Mouse (Mus musculus) kidney, adult 2 months (tissue): ENCODE results near the gene Pdcd7. TPM values are rescaled to one million over a fixed set of nuclear protein-coding genes. Genes with fewer than 3 reads are reported as not detected.

Experiments used
- DNase-seq: peaks from one replicate; pipeline ENCODE4 v3.0.0; 2021
- H3K27ac ChIP-seq: fragments of 200-500 bp; 2 replicates; pipeline ENCODE4 v1.5.1; 2012; ENCODE audit warnings: low read depth, low read length, control low read depth, inconsistent platforms; ENCODE audit not compliant: insufficient read depth
- H3K27me3 ChIP-seq: fragments of 200-500 bp; replicated peaks from 2 replicates; pipeline ENCODE4 v1.6.1; 2012; ENCODE audit warnings: mild to moderate bottlenecking, moderate library complexity, low read length, inconsistent platforms; ENCODE audit not compliant: control insufficient read depth, insufficient read depth
- H3K36me3 ChIP-seq: fragments of 200-500 bp; 2 replicates; pipeline ENCODE4 v1.6.1; 2012; ENCODE audit warnings: mild to moderate bottlenecking, moderate library complexity, low read length, inconsistent platforms; ENCODE audit not compliant: control insufficient read depth, insufficient read depth
- H3K4me1 ChIP-seq: fragments of 200-500 bp; 2 replicates; pipeline ENCODE4 v1.6.1; 2011; ENCODE audit warnings: low read length; ENCODE audit not compliant: control insufficient read depth, insufficient read depth
- H3K4me3 ChIP-seq: fragments of 200-500 bp; 2 replicates; pipeline ENCODE4 v1.5.1; 2011; ENCODE audit warnings: mild to moderate bottlenecking, low read depth, low read length, control low read depth; ENCODE audit not compliant: insufficient read depth
- CTCF ChIP-seq: fragments of 200-500 bp; conservative IDR thresholded peaks from 2 replicates; pipeline ENCODE4 v1.5.1; 2011; ENCODE audit warnings: low read depth, mild to moderate bottlenecking, control low read depth, low read length, moderate library complexity, mixed read lengths; ENCODE audit not compliant: insufficient read depth, insufficient read length
- POLR2A ChIP-seq: fragments of 200-500 bp; IDR thresholded peaks from one replicate; pipeline ENCODE4 v1.6.1; 2011; ENCODE audit warnings: low read depth, low read length, control low read depth
- WGBS: fragments of 180-500 bp; shearing (Covaris S2); methylation state at CpG from one replicate; pipeline ENCODE4 v1.1.7; 2018; 5-methylcytosine and 5-hydroxymethylcytosine counted together
- polyA plus RNA-seq: library from polyadenylated mRNA; depleted of rRNA; stranded (reverse); fragments of >200 nt; gene quantifications from 2 replicates; pipeline ENCODE4 v1.2.3, GENCODE M21; 2012

The Pdcd7 gene
- polyA plus RNA-seq, 1 experiment, result 6.0 TPM

DNA sequence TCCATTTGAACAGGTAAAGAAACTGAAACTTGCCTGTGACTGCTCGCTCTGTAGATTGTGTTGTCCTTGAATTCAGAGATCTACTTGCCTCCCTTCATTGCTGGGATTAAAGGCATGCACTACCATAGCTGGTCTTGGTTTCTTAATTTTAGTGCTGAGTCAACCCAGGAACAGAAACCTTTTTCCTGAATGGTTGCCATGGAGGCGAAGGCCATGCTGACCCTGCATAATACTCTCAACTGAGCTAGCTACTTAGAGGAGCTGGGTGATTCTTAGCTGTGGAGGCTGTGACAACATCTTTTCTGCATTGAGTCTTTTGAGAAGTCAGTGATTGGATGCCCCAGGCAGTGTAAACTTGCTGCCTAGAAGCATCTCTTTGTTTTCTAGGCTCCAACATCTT is 11.1 kb downstream of the Pdcd7 start:
- Histone ChIP-seq H3K4me3 (no peak overlapping the region), H3K27ac (no peak overlapping the region), H3K27me3 (no peaks in the 10 kb centered on the region), H3K36me3 (peaks cover 14% of the 10 kb centered on the region), H3K4me1 (peaks cover 11% of the 10 kb centered on the region; the same call in 1 of the 2 replicates)
- DNase-seq, result peak; percentile 36
- TF ChIP-seq POLR2A, result no peak
- TF ChIP-seq CTCF, result no peak
- WGBS, result 84% methylated on average over 2 of the region's 2 CpGs

DNA sequence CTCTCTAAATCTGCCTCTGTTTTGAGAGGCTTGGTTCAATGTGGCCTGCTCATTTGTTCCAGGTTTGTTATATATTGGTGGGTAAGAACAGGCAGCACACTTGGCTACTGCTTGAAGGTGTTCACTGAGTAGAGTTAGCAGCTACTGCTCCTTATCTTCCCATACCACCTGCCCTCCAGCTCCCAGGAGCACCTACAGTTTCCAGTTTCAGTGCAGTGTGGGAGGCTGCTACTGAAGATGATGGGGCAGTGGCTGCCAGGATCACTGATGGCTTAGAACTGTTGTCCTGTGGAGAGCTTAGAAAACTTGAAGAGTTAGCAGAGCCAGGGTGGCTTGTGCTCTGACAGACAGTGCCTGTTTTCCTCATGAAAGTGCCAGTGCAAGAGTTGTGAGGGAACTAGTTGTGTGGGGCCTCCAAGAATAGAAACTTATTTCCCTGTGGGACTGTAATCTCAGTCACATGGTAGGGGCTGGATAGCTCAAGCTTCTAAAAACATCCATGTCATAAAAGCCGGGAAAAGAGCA is 13.1 kb downstream of the Pdcd7 start:
- TF ChIP-seq CTCF (no peak), POLR2A (no peak)
- H3K4me1 ChIP-seq, result peaks cover 11% of the 10 kb centered on the region; the same call in 1 of the 2 replicates
- H3K27me3 ChIP-seq, result no peaks in the 10 kb centered on the region
- no peak overlapping the region for H3K27ac ChIP-seq
- H3K4me3 ChIP-seq, result no peak overlapping the region
- DNase-seq, result peak; percentile 25
- peaks cover 14% of the 10 kb centered on the region for H3K36me3 ChIP-seq
- 83% methylated on average over 1 of the region's 1 CpGs for WGBS

DNA sequence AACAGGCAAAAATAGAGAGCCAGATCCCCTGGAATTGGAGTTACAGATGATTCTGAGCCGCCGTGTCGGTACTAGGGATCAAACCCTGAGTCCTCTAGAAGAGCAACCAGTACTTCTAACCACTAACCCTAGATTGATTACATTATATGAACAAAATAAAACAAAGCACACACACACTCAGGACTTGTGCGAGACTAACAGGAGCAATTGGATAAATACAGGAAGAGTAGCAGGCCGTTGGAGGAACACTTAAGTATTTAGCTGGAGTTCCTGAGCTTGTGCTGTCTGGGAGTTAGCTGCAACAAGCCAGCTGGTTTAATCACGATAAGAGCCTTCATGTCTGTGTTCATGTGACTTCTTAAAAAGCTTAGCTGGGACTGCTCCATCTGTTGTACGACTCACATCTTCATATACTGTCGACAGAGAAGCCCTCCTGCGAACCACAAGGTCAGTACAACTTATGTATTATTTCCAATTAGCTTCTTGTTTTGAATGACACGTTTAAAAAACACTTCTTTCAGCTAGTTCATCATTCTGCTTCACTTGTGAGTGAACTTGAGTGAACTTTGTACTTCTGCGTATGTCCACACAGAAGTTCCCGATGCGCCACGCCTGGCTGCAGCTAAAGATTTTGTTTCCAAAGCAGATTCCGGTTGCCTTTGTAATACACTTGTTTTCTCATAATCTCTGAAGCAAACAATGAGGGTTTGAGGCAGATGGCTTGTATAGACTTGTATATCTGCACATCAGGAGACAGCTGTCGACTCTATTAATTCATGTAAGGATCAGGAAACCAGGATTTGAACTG is 14.9 kb downstream of the Pdcd7 start, which contains the start of gene Ubap1l:
Gene Ubap1l (plus strand): TSS at position 401 of the 808 bp plus-strand sequence.
- peak; percentile 77 for DNase-seq
- no peaks in the 10 kb centered on the region for H3K27me3 ChIP-seq
- H3K4me1 ChIP-seq, result peaks cover 11% of the 10 kb centered on the region; the same call in 1 of the 2 replicates
- no peak for TF ChIP-seq CTCF
- TF ChIP-seq POLR2A, result no peak
- H3K4me3 ChIP-seq, result no peak within 1 kb of the TSS
- peaks cover 14% of the 10 kb centered on the region for H3K36me3 ChIP-seq
- 64% methylated on average over 16 of the region's 16 CpGs for WGBS
- peak within 1 kb of the TSS; percentile 32 for H3K27ac ChIP-seq

DNA sequence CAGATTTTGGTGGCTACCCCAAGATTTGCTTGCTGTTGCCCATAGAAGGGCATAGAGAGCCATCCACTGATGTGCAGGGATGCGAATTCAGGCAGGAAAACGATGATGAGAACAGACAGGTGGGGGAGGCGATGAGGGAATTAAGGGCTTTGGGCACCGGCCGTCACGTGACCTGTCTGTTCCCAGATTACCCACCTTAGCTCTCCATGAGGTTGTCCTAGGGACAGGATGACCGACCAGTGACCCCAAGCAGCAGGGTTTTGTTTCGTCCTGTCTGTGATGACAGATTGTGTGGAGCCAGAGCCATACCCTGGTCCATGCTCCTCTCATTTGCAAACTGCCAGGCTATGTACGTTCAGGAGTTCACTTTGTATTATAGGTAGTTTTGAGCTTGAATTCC is 17.8 kb downstream of the Pdcd7 start:
- 49% methylated on average over 9 of the region's 9 CpGs for WGBS
- H3K4me3 ChIP-seq, result no peak overlapping the region
- H3K36me3 ChIP-seq, result peaks cover 8% of the 10 kb centered on the region
- H3K27me3 ChIP-seq, result no peaks in the 10 kb centered on the region
- peaks cover 11% of the 10 kb centered on the region; the same call in 1 of the 2 replicates for H3K4me1 ChIP-seq
- no peak for DNase-seq
- TF ChIP-seq POLR2A, result no peak
- no peak for TF ChIP-seq CTCF
- no peak overlapping the region for H3K27ac ChIP-seq

DNA sequence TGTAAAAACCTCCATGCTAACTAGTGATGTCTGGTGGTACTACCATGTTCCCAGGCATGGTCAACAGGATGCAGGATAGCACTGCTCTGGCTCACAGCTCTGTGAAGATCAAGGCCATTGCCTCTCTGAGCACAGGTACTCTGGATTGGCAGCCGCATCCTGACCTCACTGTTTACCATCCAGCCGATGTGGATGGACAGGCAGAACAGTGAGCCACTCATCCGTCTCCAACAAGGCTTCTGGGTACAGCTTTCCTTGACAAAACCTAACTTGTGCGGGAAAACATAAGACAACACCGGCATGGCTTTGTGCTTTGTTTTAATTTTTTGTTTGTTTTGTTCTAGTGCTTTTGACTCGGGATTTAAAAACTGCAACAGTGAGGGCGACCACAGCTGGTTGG is 19.8 kb downstream of the Pdcd7 start:
- no peak for DNase-seq

DNA sequence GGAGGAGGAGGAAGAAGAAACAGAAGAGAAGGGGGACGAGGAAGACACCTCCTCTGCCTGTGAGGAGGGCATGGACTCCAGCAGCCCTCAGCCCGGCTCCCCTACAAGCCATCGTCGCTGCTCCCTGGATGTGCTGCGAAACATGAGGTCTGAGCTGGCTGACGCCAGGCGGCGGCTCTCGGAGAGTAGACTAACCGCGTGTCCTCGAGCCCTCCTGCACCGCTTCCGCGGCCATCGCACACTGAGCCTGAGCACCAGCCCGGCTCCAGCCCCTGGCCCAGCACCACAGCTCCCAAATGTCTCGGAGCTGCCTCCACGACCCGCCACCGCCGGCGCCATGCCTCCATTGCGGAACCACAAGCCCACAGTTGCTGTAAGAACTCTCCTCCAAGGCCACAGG is 25.9 kb downstream of the Pdcd7 start:
- Histone ChIP-seq H3K36me3 (no peaks in the 10 kb centered on the region), H3K27me3 (no peaks in the 10 kb centered on the region), H3K4me3 (no peak overlapping the region), H3K4me1 (no peaks in the 10 kb centered on the region), H3K27ac (no peak overlapping the region)
- 86% methylated on average over 24 of the region's 24 CpGs for WGBS
- DNase-seq, result no peak
- TF ChIP-seq CTCF (no peak), POLR2A (no peak)

More for the DNA sequence above, 19.8 kb downstream of the Pdcd7 start:
- Histone ChIP-seq H3K27ac (no peak overlapping the region), H3K36me3 (peaks cover 2% of the 10 kb centered on the region; the same call in 1 of the 2 replicates), H3K27me3 (no peaks in the 10 kb centered on the region), H3K4me1 (peaks cover 7% of the 10 kb centered on the region; the same call in 1 of the 2 replicates), H3K4me3 (no peak overlapping the region)
- TF ChIP-seq POLR2A (no peak), CTCF (no peak)
- 84% methylated on average over 7 of the region's 7 CpGs for WGBS

- DNase-seq, result peak; percentile 53
- no peak overlapping the region for H3K27ac ChIP-seq
- H3K4me1 ChIP-seq, result no peaks in the 10 kb centered on the region
- H3K4me3 ChIP-seq, result no peak overlapping the region
- WGBS, result 65% methylated on average over 4 of the region's 4 CpGs
- no peaks in the 10 kb centered on the region for H3K27me3 ChIP-seq
- TF ChIP-seq CTCF (peak; percentile 60), POLR2A (no peak)
- H3K36me3 ChIP-seq, result no peaks in the 10 kb centered on the region
Observed at GRCm38 (mm10) chr9:65372449-65372848, 26.5 kb downstream of the Pdcd7 start.
